Mouse (Mus musculus) CD8-positive naive resting alpha-beta T cell, adult 2 months (primary cell): ENCODE data around the gene Fam71e2.
"Not testable (repeated sequence)": the region's sequence is repeated elsewhere in the genome, so short reads cannot be mapped to it uniquely, and the experiment has no call there.

Experiments used
- DNase-seq, 2 experiments: peaks; one replicate each; pipeline ENCODE4 v3.0.0; 2022; ENCODE audit warnings: low read depth in 2 of 2, low spot score in 2 of 2

The Fam71e2 gene

GRCm38 (mm10) chr7:4771202-4771601, at the start of gene Fam71e2:
TSS of gene Fam71e2 (minus strand) at chr7:4771302.
- DNase-seq = no peak

DNA sequence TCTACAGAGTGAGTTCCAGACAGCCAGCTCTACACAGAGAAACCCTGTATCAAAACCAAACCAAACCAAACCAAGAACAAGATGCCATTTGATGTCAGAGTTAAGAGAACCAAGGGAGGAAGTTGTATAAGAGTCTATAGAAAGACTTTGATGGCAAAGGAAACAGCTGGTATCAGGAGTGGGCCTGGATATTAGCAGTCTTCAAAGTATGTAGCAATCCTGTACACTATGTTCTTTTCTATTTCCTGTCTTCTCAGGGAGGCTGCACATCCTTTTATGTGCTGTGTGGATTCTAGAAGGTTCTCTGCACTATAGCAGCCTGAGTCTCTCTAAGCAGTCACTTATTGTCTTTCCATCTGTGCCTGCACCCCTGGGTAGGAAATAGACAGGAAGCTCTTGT, 45.5 kb upstream of the Fam71e2 start:
- DNase-seq = no peak

GRCm38 (mm10) chr7:4813105-4813791, 42.1 kb upstream of the Fam71e2 start:
- DNase-seq = no peak

DNA sequence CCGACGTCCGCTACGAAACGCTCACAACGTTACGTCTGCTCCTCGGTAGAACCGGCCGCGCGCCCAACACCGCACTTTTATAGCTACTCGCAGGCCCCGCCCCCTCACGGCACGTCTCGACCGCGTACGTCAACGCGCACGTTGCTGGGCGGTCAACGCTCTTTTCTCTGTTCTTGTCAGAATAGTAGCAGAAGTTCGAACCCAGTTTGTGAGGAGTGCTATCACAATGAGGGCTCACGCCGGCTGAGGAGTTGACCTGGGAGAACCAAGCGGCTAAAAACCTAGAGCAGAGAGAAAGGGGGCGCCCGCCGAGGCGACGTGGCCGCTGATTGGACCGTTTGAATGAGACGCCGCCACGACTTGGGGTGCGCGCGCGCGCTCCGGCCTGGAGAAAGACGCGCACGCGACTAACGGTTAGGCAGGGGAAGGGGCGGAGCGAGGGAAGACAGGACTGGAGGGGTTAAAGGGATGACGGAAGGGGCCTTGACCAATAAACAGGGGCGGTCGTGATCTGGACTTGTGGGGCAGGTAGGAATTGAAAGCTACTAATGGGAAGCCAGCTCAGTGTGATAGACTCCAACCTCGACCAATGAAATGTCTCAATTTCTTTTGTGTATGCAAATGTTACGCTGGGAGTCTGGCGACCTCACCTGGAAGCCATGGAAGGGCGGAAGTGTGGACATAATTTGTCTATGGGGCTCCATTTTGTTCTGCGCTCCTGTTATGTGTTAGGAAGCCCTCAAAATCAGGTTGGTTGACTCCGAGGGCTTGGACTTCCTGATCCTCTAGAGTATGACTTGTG, 41.4 kb upstream of the Fam71e2 start, which contains the start of gene Ube2s:
Ube2s (minus strand) TSS at position 288 of the 802 bp plus-strand sequence.
- peak; percentile 97 to 98 for DNase-seq

DNA sequence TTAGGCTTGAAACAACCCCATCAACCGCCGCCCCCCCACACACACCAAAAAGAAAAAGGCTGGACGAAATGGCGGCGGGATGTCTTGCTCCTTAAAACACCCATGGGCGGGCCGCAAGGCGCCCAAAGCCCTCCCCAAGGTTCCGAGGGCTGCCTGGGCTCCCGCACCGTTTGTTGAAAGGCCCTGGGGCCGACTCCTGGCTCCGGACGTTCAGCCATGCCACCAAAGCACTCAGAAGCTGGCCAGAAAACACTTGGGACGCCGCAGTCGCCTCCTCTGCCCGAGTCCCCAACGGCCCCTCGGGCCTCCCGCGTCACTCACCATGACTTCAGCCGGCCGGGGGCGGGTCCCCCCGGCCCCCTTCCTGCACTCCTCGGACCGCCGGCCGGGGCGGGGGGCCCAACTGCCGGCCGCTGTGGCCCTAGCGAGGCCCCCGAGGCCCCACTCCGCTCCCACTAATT, 40.8 kb upstream of the Fam71e2 start:
- DNase-seq = peak in 1 of 2 experiments; percentile 33

DNA sequence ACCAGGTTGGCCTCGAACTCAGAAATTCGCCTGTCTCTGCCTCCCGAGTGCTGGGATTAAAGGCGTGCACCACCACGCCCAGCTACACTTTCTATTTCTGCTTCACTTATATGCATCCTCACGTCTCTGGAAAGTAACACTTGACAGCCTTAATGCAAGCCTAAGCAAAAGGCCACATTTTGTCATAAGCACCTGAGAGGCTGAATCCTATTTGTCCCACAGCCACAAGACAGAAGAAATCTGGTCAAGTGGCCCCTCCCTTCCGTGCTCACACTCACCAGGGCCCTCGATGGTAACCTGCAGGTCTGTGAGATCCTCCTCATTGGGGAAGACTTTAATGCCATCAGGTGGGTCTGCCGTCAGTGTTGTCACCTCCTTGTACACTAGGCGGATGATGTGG, 40.0 kb upstream of the Fam71e2 start:
- DNase-seq = not testable (repeated sequence)

DNA sequence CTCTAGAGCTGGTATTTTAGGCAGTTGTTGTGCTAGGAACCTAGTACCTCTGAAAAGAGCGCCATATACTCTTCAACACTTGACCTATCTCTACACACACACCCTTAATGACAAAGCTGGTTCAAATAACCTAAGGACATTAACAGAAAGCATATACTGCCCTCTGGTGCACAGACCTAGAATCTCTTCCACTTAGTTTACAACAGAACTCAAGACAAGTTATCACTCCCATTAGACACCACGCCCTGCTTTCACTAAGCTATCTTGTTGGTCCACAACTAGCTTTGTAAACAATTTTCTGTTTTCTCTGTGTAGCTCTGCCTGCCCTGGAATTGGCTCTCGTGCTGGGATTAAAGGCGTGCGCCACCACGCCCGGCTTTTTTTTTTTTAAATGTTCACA, 35.6 kb upstream of the Fam71e2 start:
- peak in 1 of 2 experiments; percentile 41 for DNase-seq

- DNase-seq = no peak
Measured at GRCm38 (mm10) chr7:4802247-4802646, 31.1 kb upstream of the Fam71e2 start.

DNA sequence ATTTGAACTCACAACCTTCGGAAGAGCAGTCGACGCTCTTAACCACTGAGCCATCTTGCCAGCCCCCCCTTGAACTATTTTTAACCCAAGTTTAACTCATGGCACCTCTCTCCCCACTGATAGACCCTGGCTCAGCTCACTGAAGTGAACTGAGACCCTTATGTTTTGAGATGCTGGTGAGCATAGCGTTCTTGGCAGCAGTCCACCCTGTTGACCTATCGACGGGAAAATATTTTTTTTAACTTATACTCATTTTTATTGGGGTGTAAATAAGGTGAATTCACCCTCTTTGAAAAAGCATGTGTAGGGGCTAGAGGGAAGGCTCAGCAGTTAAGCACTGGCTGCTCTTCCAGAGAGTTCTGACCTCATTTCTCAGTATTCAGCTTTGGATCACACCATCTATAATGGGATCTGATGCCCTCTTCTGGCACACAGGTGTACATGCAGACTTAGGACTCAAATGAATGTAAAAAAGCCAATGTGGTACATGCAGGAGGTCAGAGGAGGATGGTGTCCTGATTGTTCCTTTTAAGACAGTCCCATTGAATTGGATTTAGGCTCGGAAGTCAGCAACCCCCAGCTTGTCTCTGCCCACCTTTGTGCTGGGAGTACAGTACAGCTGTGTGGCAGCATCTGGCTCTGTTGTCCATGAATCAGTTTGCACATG, 24.8 kb upstream of the Fam71e2 start:
- DNase-seq = peak in 1 of 2 experiments; percentile 41

GRCm38 (mm10) chr7:4794631-4795168, 23.6 kb upstream of the Fam71e2 start:
- no peak for DNase-seq

DNA sequence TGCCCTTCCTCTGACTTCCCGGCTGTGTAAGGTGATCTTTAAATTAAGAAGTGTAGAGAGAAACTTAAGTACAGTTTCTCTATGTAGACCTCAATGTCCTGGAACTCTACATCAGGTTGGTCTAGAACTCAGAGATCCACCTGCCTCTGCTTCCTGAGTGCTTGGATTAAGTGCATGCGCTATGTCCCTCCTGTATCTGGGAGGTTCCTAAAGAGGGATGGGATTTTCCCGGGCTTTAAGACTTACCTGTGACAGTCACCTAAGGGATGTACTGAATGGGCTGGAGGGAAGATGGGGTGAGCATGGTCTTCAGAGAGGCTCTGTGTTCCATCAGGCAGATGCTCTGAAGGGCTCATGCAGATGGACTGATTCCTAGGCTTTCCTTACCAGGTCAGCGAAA, 22.6 kb upstream of the Fam71e2 start:
- DNase-seq = no peak

GRCm38 (mm10) chr7:4793248-4793647, 22.1 kb upstream of the Fam71e2 start:
- not testable (repeated sequence) for DNase-seq

GRCm38 (mm10) chr7:4792278-4793212, 21.4 kb upstream of the Fam71e2 start, which contains the start of gene Rpl28:
TSS of gene Rpl28 (plus strand) at chr7:4792874.
- peak; percentile 91 to 92 for DNase-seq

DNA sequence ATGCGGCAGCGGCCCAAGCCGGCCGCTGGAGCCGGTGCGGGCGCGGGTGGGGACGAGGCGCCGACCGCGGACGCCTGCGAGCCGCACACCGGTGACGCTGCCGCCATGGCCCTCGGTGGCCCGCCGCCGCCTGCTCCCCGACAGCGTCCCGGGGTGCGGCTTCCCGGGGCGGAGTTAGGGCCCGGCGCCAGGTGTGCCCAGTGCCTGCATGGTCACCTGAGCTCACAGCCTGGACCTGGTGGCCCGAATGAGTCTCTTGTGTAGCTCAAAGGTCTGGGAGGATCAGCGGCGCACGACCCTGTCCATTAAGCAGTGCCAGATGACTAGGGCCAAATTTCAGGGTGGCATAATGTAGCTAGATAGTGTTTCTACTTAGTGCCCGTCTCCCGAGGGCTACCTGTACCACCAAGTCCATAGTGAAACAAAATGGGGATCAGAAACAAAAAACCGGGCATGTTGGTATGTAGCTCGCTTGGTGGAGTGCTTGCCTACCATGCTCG, 18.4 kb upstream of the Fam71e2 start, which contains the start of gene Tmem238:
Tmem238 (minus strand) TSS at position 221 of the 500 bp plus-strand sequence.
- DNase-seq = peak in 1 of 2 experiments; percentile 3

GRCm38 (mm10) chr7:4788499-4789435, 17.7 kb upstream of the Fam71e2 start:
- peak; percentile 18 to 22 for DNase-seq

DNA sequence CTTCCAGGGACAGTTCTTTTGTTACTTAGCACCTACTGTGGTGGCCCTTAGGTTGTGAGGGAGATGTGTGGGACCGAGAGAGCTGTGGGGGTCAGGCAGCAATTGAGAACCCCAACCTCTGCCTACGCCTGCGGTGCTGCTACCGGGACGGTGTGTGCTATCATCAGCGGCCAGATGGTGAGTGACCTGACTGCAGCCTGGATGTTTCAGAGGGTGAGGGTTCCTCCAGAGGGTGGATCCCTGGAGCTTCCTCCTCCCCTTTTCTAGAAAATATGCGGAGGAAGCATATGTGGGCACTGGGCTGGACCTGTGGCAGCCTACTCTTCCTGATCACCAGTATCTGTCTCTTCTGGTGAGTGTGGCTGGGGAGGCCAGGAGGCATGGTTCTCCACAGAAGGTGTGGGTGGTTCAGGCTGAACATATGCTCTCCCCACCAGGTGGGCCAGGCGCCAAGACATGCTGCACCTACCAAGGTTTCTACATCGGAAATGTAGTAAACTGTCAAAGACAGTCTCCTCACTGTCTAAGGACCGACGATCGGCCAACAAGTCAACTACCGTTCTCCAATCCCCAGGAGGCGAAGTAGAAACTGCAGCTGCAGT, 12.7 kb upstream of the Fam71e2 start:
- DNase-seq = no peak

DNA sequence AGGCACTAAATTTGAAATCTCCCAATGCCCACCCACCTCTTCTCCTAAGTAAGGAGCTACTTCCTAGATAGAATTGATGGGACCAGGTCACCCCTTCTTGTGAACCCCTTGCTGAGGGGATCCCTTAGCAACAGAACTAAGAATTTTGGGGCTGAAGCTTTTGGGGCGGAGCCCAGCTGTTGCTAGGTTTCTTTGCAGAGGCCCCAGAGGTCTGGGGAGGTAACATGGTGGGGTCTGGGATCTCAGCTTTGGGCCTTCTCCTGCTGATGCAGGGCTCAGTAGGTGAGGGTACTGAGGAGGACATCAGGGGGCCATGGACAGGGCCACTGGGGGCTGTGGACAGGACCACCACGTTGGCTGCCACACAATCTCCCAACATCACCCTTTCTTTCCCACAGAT, 11.7 kb upstream of the Fam71e2 start, which contains the start of the genes Il11 and Tmem190:
Il11 (minus strand) TSS at position 101 of the 400 bp plus-strand sequence.
Tmem190 (plus strand) TSS at position 179 of the 400 bp plus-strand sequence.
- DNase-seq = no peak

DNA sequence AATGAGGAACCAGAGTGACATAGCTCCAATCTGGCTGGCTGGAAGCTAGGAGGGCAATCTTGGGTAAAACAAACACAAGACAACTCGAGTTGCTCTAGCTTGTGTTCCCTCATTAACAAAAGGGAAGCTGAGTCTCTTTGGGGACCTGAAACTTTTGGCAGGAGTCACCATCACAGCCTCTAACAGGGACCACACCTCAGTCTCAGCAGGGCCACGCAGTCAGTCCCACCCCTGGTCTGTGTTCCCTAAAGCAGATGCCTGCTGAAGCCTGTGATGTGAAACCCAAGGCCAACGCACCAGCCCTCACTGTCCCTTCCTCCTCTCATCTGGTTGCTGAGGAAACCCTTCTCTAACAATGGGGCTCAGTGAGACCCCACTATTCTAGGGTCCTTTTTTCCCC, 11.0 kb upstream of the Fam71e2 start:
- no peak for DNase-seq
